Mouse (Mus musculus): ENCODE results near the gene Slc16a3. TPM values are rescaled to one million over a fixed set of nuclear protein-coding genes. Genes with fewer than 3 reads are reported as not detected.

Gene Slc16a3
- total RNA-seq, 1 experiment from 2014 or later, result 14.0 TPM

Other genes with a start within 250 kb of the Slc16a3 start
- gene Cenpx, start 234.7 kb upstream of the Slc16a3 start, total RNA-seq (2021), result 46.4 and 52.5 TPM in 2 replicates
- 27.2 and 31.5 TPM in 2 replicates for gene Lrrc45, start 234.6 kb upstream of the Slc16a3 start, total RNA-seq (2021)
- gene Rac3, start 227.0 kb upstream of the Slc16a3 start, total RNA-seq (2021), result 3.2 and 5.3 TPM in 2 replicates
- gene Dcxr, start 221.2 kb upstream of the Slc16a3 start, total RNA-seq (2021), result 31.8 and 41.9 TPM in 2 replicates
- gene Cbr2, start 216.4 kb upstream of the Slc16a3 start, total RNA-seq (2021), result 7.3 and 10.2 TPM in 2 replicates
- gene Hmga1b, start 185.7 kb upstream of the Slc16a3 start, total RNA-seq (2021), result 20.9 and 46.6 TPM in 2 replicates
- 18.5 and 18.6 TPM in 2 replicates for gene Rfng, start 164.3 kb upstream of the Slc16a3 start, total RNA-seq (2021)
- gene Gps1, start 164.2 kb upstream of the Slc16a3 start, total RNA-seq (2021), result 101 and 107 TPM in 2 replicates
- gene Dus1l, start 152.1 kb upstream of the Slc16a3 start, total RNA-seq (2021), result 64.5 and 70.5 TPM in 2 replicates
- gene Fasn, start 123.9 kb upstream of the Slc16a3 start, total RNA-seq (2021), result 94.1 and 150 TPM in 2 replicates
- 12.6 and 17.7 TPM in 2 replicates for gene Ccdc57, start 15.6 kb upstream of the Slc16a3 start, total RNA-seq (2021)
- gene Csnk1d, start 42.9 kb downstream of the Slc16a3 start, total RNA-seq (2021), result 124 and 135 TPM in 2 replicates
- gene Cd7, start 90.9 kb downstream of the Slc16a3 start, total RNA-seq (2021), result 0.48 and 3.8 TPM in 2 replicates
- not detected in 2 replicates for gene Sectm1b, start 115.1 kb downstream of the Slc16a3 start, total RNA-seq (2021)
- not detected in 2 replicates for gene Sectm1a, start 132.7 kb downstream of the Slc16a3 start, total RNA-seq (2021)
- gene Tex19.2, start 170.2 kb downstream of the Slc16a3 start, total RNA-seq (2021), result not detected in 2 replicates
- not detected in 2 replicates for gene Tex19.1, start 197.7 kb downstream of the Slc16a3 start, total RNA-seq (2021)
- not detected in 2 replicates for gene Uts2r, start 211.8 kb downstream of the Slc16a3 start, total RNA-seq (2021)

Measured in adrenal gland, postnatal 14 days (tissue).